Mouse (Mus musculus): ENCODE data around the gene 4931406P16Rik. TPM values are rescaled to one million over a fixed set of nuclear protein-coding genes. Genes with fewer than 3 reads are reported as not detected.

Gene 4931406P16Rik
- polyA plus RNA-seq, 1 experiment: 32.0 TPM

DNA sequence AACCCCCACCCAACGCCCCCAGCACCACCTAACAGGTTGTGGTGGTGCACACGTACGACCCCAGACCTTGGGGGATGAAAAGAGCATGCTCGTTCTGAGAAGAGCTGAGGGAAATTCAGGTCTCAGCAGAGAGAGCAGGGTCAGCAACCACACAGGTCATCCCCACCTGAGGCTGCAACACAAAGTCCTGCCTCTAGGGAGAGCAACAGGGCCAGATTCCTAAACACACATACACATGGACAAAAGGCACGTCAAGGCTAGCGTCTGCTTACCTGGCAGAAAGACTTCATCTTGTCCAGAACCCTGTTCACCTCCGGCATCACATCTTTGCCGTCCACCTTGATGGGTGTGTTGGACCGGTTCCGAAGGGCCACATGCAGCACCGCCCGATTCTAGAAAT lies 86.5 kb downstream of the 4931406P16Rik start:
- Histone ChIP-seq H3K4me3 (ENCODE audit: insufficient read depth, low read length) (peak overlapping the region; percentile 12; the same call in 1 of the 2 replicates), H3K27ac (ENCODE audit: insufficient read depth, low read length) (no peak overlapping the region), H3K4me1 (ENCODE audit: control insufficient read depth, insufficient read depth, low read length) (peaks cover 17% of the 10 kb centered on the region)
- TF ChIP-seq POLR2A (IDR thresholded peaks at IDR 0.05; ENCODE audit: extremely low read depth, insufficient read depth, low read length): no peak
- peak; percentile 14; the same call in 1 of the 2 replicates for TF ChIP-seq CTCF (IDR thresholded peaks at IDR 0.05; ENCODE audit: extremely low read depth, insufficient read depth, low read length)

DNA sequence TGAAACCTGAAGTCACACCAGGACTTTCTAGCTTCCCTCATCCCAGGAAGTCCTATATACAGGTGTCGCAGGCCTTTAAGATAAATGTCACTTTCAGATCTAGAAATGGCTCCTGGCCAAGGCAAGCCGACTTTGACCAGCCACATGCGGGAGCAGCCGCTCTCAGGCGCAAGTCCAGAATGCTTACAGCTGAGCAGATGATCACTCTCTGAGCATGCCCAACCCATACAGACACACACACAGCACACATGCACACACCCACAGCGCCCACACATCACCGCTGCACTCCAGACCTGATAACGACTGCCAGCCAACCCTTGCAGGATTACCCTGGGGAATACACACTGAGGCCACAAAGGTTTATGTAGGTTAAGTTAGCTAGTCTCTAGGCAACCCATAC lies 87.3 kb downstream of the 4931406P16Rik start:
- no peak overlapping the region for H3K27ac ChIP-seq (ENCODE audit: insufficient read depth, low read length)
- peak overlapping the region; percentile 12; the same call in 1 of the 2 replicates for H3K4me3 ChIP-seq (ENCODE audit: insufficient read depth, low read length)

DNA sequence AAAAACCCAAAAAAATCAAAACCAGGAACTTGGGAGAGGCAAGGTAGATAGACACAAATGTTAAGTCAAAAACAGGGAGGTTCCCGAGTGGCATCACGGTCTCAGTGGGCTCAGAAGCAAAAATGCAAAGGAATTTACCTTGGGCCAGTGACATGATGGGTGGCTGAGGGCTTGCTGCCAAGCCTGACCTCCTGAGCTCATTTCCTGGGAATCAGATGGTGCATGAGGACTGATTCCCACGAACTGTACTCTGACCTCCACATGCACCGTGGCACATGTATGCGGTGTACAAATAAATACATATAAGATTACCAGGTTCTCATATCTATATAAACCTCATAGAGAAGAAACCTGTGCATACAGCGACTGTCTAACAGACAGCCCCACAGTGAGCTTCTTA lies 89.0 kb downstream of the 4931406P16Rik start:
- H3K4me1 ChIP-seq (ENCODE audit: control insufficient read depth, insufficient read depth, low read length): peaks cover 17% of the 10 kb centered on the region
- no peak overlapping the region for H3K4me3 ChIP-seq (ENCODE audit: insufficient read depth, low read length)
- TF ChIP-seq CTCF (IDR thresholded peaks at IDR 0.05; ENCODE audit: extremely low read depth, insufficient read depth, low read length) (no peak), POLR2A (IDR thresholded peaks at IDR 0.05; ENCODE audit: extremely low read depth, insufficient read depth, low read length) (no peak)
- no peak overlapping the region for H3K27ac ChIP-seq (ENCODE audit: insufficient read depth, low read length)

More for the DNA sequence above, 87.3 kb downstream of the 4931406P16Rik start:
- TF ChIP-seq POLR2A (IDR thresholded peaks at IDR 0.05; ENCODE audit: extremely low read depth, insufficient read depth, low read length): 0 out of 2 replicates have a peak, but pooled peaks have one; percentile 33
- no peak for TF ChIP-seq CTCF (IDR thresholded peaks at IDR 0.05; ENCODE audit: extremely low read depth, insufficient read depth, low read length)
- H3K4me1 ChIP-seq (ENCODE audit: control insufficient read depth, insufficient read depth, low read length): peaks cover 17% of the 10 kb centered on the region

DNA sequence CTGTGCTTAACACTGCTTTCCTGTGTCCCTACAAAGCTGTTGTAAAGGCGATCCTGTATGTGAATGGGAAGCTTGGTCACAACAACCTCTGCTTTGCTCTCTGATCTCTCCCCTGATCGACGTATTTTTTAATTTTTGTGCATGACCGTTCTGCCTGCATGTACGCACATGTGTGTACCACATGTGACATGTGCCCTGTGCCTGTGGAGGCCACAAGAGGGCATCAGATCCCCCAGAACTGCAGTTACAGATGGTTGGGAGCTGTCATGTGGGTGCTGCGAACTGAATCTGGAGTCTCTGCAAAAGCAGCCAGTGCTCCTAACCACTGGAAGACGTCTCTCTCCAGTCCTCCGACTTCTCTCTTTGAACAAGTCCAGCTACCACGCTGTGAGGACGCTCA lies 91.0 kb downstream of the 4931406P16Rik start:
- H3K4me3 ChIP-seq (ENCODE audit: insufficient read depth, low read length): no peak overlapping the region
- H3K4me1 ChIP-seq (ENCODE audit: control insufficient read depth, insufficient read depth, low read length): peaks cover 13% of the 10 kb centered on the region
- TF ChIP-seq POLR2A (IDR thresholded peaks at IDR 0.05; ENCODE audit: extremely low read depth, insufficient read depth, low read length) (no peak), CTCF (IDR thresholded peaks at IDR 0.05; ENCODE audit: extremely low read depth, insufficient read depth, low read length) (no peak)
- no peak overlapping the region for H3K27ac ChIP-seq (ENCODE audit: insufficient read depth, low read length)

DNA sequence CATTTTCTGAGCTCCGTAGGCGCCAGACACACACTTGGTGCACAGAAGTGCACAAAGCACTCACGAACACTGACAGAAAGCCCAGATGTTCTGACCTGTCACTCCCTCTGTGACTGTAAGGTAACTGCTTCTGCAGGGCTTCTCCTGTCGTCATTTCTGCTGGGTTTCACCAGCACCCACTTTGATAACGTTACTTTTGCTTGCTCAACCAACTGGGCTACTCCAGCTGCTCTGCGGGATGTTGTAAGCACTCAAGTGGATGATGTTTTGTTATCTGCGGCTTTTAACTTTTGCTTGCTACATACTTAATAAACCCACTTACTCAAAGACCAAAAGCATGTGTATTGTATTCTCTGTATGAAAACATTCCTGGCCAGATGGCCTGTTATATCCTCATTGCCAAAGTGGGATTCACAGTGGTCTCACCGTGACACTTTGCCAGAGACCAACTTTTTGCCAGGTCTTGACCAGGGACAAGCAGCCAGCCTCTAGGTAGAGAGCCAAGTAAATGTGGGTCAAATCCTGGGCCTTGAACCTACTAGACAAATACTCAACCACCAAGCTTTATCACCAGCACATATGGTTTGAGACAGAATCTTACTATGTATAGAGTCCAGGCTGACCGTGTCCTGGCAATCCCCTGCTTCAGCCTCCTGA lies 91.6 kb downstream of the 4931406P16Rik start:
- TF ChIP-seq POLR2A (IDR thresholded peaks at IDR 0.05; ENCODE audit: extremely low read depth, insufficient read depth, low read length): no peak
- no peak for TF ChIP-seq CTCF (IDR thresholded peaks at IDR 0.05; ENCODE audit: extremely low read depth, insufficient read depth, low read length)
- Histone ChIP-seq H3K4me3 (ENCODE audit: insufficient read depth, low read length) (no peak overlapping the region), H3K4me1 (ENCODE audit: control insufficient read depth, insufficient read depth, low read length) (peaks cover 6% of the 10 kb centered on the region), H3K27ac (ENCODE audit: insufficient read depth, low read length) (no peak overlapping the region)

DNA sequence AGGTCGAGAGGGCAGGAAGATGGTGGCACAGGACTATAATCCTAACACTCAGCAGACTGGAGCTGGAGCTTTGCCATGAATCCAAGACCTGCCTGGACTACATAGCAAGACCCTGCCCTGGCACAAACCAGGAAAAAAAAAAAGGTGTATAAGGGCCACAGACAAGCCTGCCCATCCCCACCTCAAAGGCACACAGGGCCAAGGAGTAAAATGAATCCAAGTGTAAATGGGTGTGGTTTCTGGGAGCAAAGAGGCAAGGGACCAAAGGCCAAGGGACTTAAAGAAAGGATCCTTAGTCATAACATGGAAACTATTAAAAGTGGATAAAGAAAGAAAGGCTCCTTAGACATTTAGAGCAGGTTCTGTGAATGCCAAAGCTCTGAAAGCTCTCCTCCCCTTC lies 94.9 kb downstream of the 4931406P16Rik start:
- TF ChIP-seq POLR2A (IDR thresholded peaks at IDR 0.05; ENCODE audit: extremely low read depth, insufficient read depth, low read length): no peak
- no peak for TF ChIP-seq CTCF (IDR thresholded peaks at IDR 0.05; ENCODE audit: extremely low read depth, insufficient read depth, low read length)
- Histone ChIP-seq H3K27ac (ENCODE audit: insufficient read depth, low read length) (no peak overlapping the region), H3K4me1 (ENCODE audit: control insufficient read depth, insufficient read depth, low read length) (no peaks in the 10 kb centered on the region; the same call in 1 of the 2 replicates), H3K4me3 (ENCODE audit: insufficient read depth, low read length) (no peak overlapping the region)

DNA sequence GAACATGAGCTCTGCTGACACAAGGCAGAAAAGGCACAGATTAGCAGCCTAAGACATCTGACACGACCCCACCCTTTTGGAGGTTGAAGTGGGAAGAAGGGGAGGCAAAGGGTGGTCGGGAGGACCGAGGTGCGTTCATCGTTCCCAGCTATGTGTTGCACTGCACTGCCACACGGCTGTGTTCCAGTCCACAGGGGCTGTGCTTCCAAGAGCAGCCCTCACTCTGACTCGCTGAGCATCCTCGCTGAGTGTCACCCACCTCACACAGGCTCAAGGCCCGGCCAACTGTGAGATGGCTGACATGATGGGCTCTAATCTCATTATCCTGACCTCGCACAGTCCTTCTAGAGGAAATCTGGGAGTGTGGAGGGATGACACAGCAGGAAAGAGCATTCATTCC lies 96.9 kb downstream of the 4931406P16Rik start:
- Histone ChIP-seq H3K27ac (ENCODE audit: insufficient read depth, low read length) (no peak overlapping the region), H3K4me3 (ENCODE audit: insufficient read depth, low read length) (no peak overlapping the region), H3K4me1 (ENCODE audit: control insufficient read depth, insufficient read depth, low read length) (no peaks in the 10 kb centered on the region; the same call in 1 of the 2 replicates)
- TF ChIP-seq CTCF (IDR thresholded peaks at IDR 0.05; ENCODE audit: extremely low read depth, insufficient read depth, low read length): no peak
- no peak for TF ChIP-seq POLR2A (IDR thresholded peaks at IDR 0.05; ENCODE audit: extremely low read depth, insufficient read depth, low read length)

DNA sequence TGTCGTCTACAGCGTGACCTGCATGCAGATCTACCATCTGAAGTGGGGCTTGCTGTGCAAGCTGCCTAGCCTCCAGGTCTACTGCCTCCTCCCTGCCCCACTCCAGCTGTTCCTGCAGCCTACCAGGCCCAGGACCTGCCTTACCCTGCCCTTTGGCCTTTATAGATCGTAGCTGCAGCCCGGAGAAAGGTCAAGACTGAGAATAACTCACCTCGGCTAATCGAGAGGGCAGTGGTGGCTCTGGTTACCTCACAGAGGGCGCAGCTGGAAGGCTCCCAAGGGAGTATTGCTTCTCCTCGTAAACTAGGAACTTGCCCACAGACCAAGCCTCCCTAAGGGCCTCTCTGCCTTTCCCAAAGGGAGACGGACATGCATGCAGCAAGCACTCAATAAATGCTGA lies 97.9 kb downstream of the 4931406P16Rik start:
- TF ChIP-seq CTCF (IDR thresholded peaks at IDR 0.05; ENCODE audit: extremely low read depth, insufficient read depth, low read length) (no peak), POLR2A (IDR thresholded peaks at IDR 0.05; ENCODE audit: extremely low read depth, insufficient read depth, low read length) (no peak)
- H3K4me1 ChIP-seq (ENCODE audit: control insufficient read depth, insufficient read depth, low read length): no peaks in the 10 kb centered on the region; the same call in 1 of the 2 replicates
- H3K27ac ChIP-seq (ENCODE audit: insufficient read depth, low read length): no peak overlapping the region
- H3K4me3 ChIP-seq (ENCODE audit: insufficient read depth, low read length): no peak overlapping the region

DNA sequence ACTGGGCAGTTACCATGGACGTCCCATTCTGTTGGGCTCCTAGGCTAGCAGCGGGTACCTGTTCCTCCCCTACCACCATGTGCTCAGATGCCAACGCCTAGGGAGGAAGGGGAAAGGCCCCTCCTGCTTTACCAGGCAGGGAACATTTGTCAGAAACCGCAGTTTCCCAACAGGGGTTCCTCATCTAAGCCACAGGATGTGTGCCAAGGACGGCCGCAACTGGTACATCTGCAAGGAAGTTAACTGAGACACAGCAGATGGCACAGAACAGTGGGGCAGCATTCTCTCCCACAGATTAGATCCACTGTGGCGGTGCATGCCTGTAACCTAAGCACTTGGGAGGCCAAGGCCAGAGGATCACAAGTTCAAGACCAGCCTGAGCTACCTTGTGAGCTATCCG lies 98.7 kb downstream of the 4931406P16Rik start:
- Histone ChIP-seq H3K27ac (ENCODE audit: insufficient read depth, low read length) (no peak overlapping the region), H3K4me1 (ENCODE audit: control insufficient read depth, insufficient read depth, low read length) (no peaks in the 10 kb centered on the region; the same call in 1 of the 2 replicates), H3K4me3 (ENCODE audit: insufficient read depth, low read length) (no peak overlapping the region)
- TF ChIP-seq CTCF (IDR thresholded peaks at IDR 0.05; ENCODE audit: extremely low read depth, insufficient read depth, low read length) (no peak), POLR2A (IDR thresholded peaks at IDR 0.05; ENCODE audit: extremely low read depth, insufficient read depth, low read length) (no peak)

DNA sequence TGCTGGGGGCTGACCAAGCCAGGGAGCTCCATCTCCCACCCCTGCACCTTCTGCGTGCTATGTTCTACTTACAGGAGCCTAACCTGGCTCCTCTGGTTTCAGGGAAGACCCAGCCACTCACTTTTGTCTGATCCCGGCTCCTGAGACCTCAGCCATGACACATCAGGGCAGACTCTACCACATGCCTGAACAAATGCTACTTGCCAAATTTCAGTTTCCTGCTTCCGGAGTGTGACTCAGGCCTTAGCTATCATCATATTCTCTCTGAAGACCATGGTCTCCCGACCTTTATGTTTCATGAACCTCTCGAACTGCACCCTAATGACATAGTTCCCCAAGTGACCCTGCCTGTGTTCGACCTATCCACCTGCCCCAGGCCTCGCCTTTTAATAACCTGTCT lies 100.1 kb downstream of the 4931406P16Rik start:
- TF ChIP-seq POLR2A (IDR thresholded peaks at IDR 0.05; ENCODE audit: extremely low read depth, insufficient read depth, low read length) (no peak), CTCF (IDR thresholded peaks at IDR 0.05; ENCODE audit: extremely low read depth, insufficient read depth, low read length) (no peak)
- Histone ChIP-seq H3K4me1 (ENCODE audit: control insufficient read depth, insufficient read depth, low read length) (no peaks in the 10 kb centered on the region; the same call in 1 of the 2 replicates), H3K27ac (ENCODE audit: insufficient read depth, low read length) (no peak overlapping the region), H3K4me3 (ENCODE audit: insufficient read depth, low read length) (no peak overlapping the region)
